Mouse (Mus musculus) neural tube, embryonic 10.5 days (tissue): ENCODE results near the gene Btg2.
A peak's percentile ranks its signal among the peaks of the same experiment; 100 is the strongest.

ENCODE experiments used
- DNase-seq: peaks from one replicate; pipeline ENCODE4 v3.0.0-alpha.2; 2017; ENCODE audit warnings: low spot score; ENCODE audit errors: extremely low spot score

The Btg2 gene

GRCm38 (mm10) chr1:134078802-134079476 is at the start of gene Btg2:
Gene Btg2 (minus strand): TSS chr1:134079120.
- peak; percentile 95 for DNase-seq

- peak; percentile 60 for DNase-seq
These were observed 43.3 kb upstream of the Btg2 start for GRCm38 (mm10) chr1:134122195-134122594.

GRCm38 (mm10) chr1:134120179-134120578 is 41.3 kb upstream of the Btg2 start:
- DNase-seq: peak; percentile 89

- DNase-seq: no peak
These were observed 38.2 kb upstream of the Btg2 start for GRCm38 (mm10) chr1:134117110-134117509.

GRCm38 (mm10) chr1:134115424-134115823 is 36.5 kb upstream of the Btg2 start:
- DNase-seq: no peak

DNA sequence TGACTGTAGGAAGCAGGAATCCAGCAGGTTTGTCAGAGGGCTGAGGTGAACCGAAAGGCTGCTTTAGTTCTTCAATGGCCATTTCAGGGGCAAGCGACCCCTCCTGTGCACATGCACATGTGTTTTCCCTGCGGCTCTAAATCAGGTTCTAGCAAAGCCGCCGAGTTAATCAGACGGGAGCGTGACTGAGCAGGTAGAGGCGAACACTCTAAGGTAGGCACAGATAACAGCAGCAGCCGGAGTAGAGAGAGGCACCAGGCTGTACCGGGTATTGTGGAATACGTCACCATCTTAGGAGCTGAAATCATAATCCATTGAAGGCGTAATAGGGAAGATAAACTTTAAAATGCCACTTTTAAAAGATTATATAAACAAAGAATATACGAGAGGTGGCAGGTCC is 35.8 kb upstream of the Btg2 start:
- no peak for DNase-seq

GRCm38 (mm10) chr1:134114018-134114417 is 35.1 kb upstream of the Btg2 start:
- DNase-seq: no peak

- DNase-seq: no peak
These were observed 34.6 kb upstream of the Btg2 start for GRCm38 (mm10) chr1:134113560-134113959.

GRCm38 (mm10) chr1:134110979-134111378 is 32.1 kb upstream of the Btg2 start, which contains the start of gene Chit1:
Gene Chit1 (plus strand): TSS chr1:134111242.
- no peak for DNase-seq

GRCm38 (mm10) chr1:134110449-134110848 is 31.5 kb upstream of the Btg2 start:
- no peak for DNase-seq

- DNase-seq: no peak
These were observed 31.1 kb upstream of the Btg2 start for GRCm38 (mm10) chr1:134110015-134110414.

DNA sequence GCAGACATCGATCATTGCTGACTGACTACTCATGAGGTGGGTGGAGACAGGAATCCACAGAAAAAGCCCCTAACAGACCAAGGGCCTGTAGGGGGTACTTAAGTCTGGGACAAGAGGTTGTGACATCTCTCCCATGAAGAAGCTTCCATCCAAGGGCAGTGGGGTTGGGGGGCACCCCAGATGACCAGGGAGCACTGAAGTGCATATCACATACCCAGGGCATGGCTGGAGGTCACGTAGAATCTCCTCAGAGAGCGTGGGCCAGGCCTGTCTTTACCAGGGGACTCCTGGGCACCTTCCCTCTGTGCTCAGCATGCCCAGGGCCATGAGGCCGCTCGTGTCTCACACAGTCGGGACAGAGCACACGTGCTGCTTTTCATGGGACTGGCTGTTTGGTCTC is 28.9 kb upstream of the Btg2 start:
- DNase-seq: no peak

DNA sequence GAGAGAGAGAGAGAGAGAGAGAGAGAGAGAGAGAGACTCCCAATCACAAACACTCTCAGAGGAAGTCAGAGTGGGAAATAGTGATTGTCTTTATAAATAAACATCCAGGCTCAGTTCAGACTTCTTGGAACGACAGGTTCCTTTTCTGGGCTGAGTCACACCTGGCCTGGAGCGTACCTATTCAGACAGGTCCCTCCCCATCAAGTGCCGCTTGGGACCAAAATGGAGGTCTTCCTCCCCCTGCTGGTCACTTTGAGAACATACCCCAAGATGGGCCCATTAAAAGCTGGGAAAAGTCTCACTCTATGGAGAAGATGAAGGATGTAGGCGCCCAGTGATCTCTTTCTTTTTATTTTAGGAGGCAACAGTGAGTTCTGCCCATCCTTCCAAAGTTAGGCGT is 27.8 kb upstream of the Btg2 start:
- DNase-seq: peak; percentile 61

GRCm38 (mm10) chr1:134105764-134106430 is 27.0 kb upstream of the Btg2 start:
- no peak for DNase-seq

GRCm38 (mm10) chr1:134105043-134105763 is 26.3 kb upstream of the Btg2 start:
- DNase-seq: no peak

DNA sequence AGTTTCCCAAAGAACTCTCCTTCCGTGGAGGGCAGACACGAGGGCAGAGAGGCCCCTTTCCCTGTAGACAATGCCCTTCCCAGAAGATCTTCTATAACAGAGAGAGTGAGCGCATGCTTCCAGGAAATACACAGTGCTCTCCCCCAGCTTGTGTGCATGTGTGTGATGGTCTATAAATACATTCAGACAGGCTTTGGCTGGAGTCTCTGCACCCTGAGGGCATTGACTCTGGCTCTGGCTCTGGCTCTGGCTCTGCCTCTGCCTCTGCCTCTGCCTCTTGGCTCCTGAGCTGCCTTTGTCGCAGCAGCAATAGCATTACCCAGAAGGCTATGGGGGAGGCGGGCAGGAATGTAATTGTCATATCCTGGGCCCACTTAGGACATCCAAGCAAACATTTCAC is 24.9 kb upstream of the Btg2 start:
- no peak for DNase-seq

DNA sequence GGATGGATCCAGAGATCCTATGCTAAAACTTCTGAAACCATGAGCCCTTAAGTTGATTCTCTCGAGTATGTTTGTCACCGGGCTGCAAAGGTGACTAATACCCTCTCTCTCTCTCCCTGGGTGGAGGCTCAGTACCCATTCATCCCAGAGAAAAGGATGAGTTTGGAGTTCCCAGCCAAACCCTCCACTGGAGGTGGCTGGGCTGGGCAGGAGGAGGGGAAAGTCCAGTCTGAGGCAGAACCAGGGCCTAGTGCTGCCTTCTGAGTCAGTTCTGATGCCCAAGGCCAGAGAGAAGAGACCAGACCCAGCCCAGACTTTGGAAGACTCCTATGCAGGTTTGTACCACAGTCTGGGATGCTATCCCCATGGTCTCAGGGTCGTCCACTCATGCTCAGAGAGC is 22.7 kb upstream of the Btg2 start:
- DNase-seq: no peak

DNA sequence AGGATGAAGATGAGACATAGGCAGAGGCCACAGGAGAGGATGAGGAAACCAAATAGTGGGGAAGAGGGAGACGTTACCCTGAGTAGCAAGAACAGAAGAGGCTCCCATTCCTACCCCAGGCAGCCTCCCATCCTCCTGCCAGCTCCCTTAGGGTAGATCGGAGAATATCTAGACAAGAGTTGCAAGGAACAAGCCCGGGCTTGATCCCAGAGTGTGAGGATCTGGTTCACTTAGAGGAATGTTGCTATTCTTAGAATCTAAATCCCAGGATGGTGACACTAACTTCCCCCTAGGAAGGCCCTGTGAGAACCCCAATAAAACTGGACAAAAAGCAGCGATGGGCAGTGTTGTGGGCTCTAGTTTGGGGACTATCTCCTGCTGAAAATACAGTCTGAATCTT is 22.0 kb upstream of the Btg2 start:
- DNase-seq: no peak

- no peak for DNase-seq
These were observed 21.5 kb upstream of the Btg2 start for GRCm38 (mm10) chr1:134100401-134100800.

- no peak for DNase-seq
These were observed 20.8 kb upstream of the Btg2 start for GRCm38 (mm10) chr1:134099516-134100235.

GRCm38 (mm10) chr1:134098726-134099515 is 20.0 kb upstream of the Btg2 start:
- DNase-seq: peak; percentile 70
